Mouse (Mus musculus) G1E (cell line): ENCODE data around the gene Rtn4r. TPM values are rescaled to one million over a fixed set of nuclear protein-coding genes. Genes with fewer than 3 reads are reported as not detected.

ENCODE experiments used
- ATAC-seq: 2 replicates; pipeline ENCODE4 v1.8.0; 2016; ENCODE audit warnings: mild to moderate bottlenecking; ENCODE audit not compliant: insufficient number of reproducible peaks, poor library complexity, low FRiP score, severe bottlenecking; ENCODE audit errors: extremely low read depth
- DNase-seq: peaks from one replicate; pipeline ENCODE4 v3.0.0; 2012; ENCODE audit warnings: low spot score
- H3K27me3 ChIP-seq: 2 replicates; pipeline ENCODE4 v1.6.1; 2012; ENCODE audit warnings: mild to moderate bottlenecking, low read length, inconsistent platforms; ENCODE audit not compliant: insufficient read depth
- H3K36me3 ChIP-seq: replicated peaks from 2 replicates; pipeline ENCODE3; 2012; ENCODE audit warnings: mild to moderate bottlenecking, inconsistent platforms
- H3K4me1 ChIP-seq: 2 replicates; pipeline ENCODE4 v1.6.1; 2012; ENCODE audit warnings: low read depth, low read length, inconsistent platforms, mixed read lengths; ENCODE audit not compliant: insufficient read depth
- H3K4me3 ChIP-seq: 2 replicates; pipeline ENCODE4 v1.5.1; 2012; ENCODE audit warnings: low read depth, mild to moderate bottlenecking, inconsistent platforms, low read length, moderate library complexity, mixed read lengths
- H3K9me3 ChIP-seq: replicated peaks from 2 replicates; pipeline ENCODE4 v1.6.1; 2012; ENCODE audit warnings: inconsistent platforms
- CTCF ChIP-seq: IDR thresholded peaks from 2 replicates; pipeline ENCODE4 v1.5.1; 2012; ENCODE audit warnings: low read depth, low read length, inconsistent platforms, mixed read lengths
- GATA1 ChIP-seq: IDR thresholded peaks from 2 replicates; pipeline ENCODE4 v1.6.1; 2012; ENCODE audit warnings: borderline replicate concordance, low read length, inconsistent platforms, mixed read lengths
- GATA2 ChIP-seq: IDR thresholded peaks from 2 replicates; pipeline ENCODE4 v1.6.1; 2012; ENCODE audit warnings: low read depth, low read length, inconsistent platforms, borderline replicate concordance
- POLR2AphosphoS5 ChIP-seq: IDR thresholded peaks from 2 replicates; pipeline ENCODE4 v1.6.1; 2012; ENCODE audit warnings: low read depth, low read length, inconsistent platforms; ENCODE audit not compliant: insufficient replicate concordance
- TAL1 ChIP-seq: conservative IDR thresholded peaks from 2 replicates; pipeline ENCODE4 v1.6.1; 2012; ENCODE audit warnings: low read depth, low read length, inconsistent platforms, mixed read lengths
- polyA plus RNA-seq: library from polyadenylated mRNA; stranded (reverse); fragments of >175 nt; gene quantifications from 2 replicates; pipeline ENCODE4 v1.2.3, GENCODE M21; 2012
- total RNA-seq, 2 experiments: library from RNA; stranded (forward) in 1 of 2; stranded (reverse) in 1 of 2; fragments of 200-1000 nt in 1 of 2; fragments of >200 nt in 1 of 2; fragmentation: Nextera tagmentation in 1 of 2; gene quantifications; 2 replicates each; pipeline ENCODE4 v1.2.3; 2014 to 2017

Rtn4r gene
- total and polyA plus RNA-seq, 3 experiments: 0.11 TPM; not detected in 2

GRCm38 (mm10) chr16:18083231-18083951, 44.1 kb upstream of the Rtn4r start:
- DNase-seq (no peak), ATAC-seq (no peak)
- no peaks in the 10 kb centered on the region for H3K9me3 ChIP-seq
- no peak for TF ChIP-seq TAL1
- TF ChIP-seq POLR2AphosphoS5: no peak
- TF ChIP-seq GATA2: no peak
- TF ChIP-seq GATA1: no peak
- TF ChIP-seq CTCF: no peak
- H3K36me3 ChIP-seq: peaks cover 76% of the 10 kb centered on the region
- H3K4me3 ChIP-seq: no peak overlapping the region
- peaks cover 11% of the 10 kb centered on the region for H3K27me3 ChIP-seq
- H3K4me1 ChIP-seq: peaks cover 14% of the 10 kb centered on the region

- H3K27me3 ChIP-seq: peaks cover 17% of the 10 kb centered on the region
- no peaks in the 10 kb centered on the region for H3K9me3 ChIP-seq
- peaks cover 67% of the 10 kb centered on the region for H3K36me3 ChIP-seq
- TF ChIP-seq POLR2AphosphoS5: no peak
- ATAC-seq (no peak), DNase-seq (no peak)
- H3K4me1 ChIP-seq: peaks cover 23% of the 10 kb centered on the region
- H3K4me3 ChIP-seq: no peak overlapping the region
Measured at GRCm38 (mm10) chr16:18084262-18084661, 43.2 kb upstream of the Rtn4r start.

- H3K4me1 ChIP-seq: peaks cover 30% of the 10 kb centered on the region
- H3K27me3 ChIP-seq: peaks cover 30% of the 10 kb centered on the region
- TF ChIP-seq GATA2 (no peak), GATA1 (no peak), CTCF (no peak), POLR2AphosphoS5 (no peak), TAL1 (no peak)
- no peak for ATAC-seq
- no peaks in the 10 kb centered on the region for H3K9me3 ChIP-seq
- DNase-seq: no peak
- H3K36me3 ChIP-seq: peaks cover 40% of the 10 kb centered on the region
- H3K4me3 ChIP-seq: 0 out of 2 replicates have a peak overlapping the region, but pooled peaks have one; percentile 25
Measured at GRCm38 (mm10) chr16:18087101-18087500, 40.3 kb upstream of the Rtn4r start.

- DNase-seq: no peak
- ATAC-seq: no peak
- TF ChIP-seq GATA1: no peak
- TF ChIP-seq GATA2: no peak
- no peak for TF ChIP-seq CTCF
- TF ChIP-seq POLR2AphosphoS5: no peak
- no peak for TF ChIP-seq TAL1
Measured at GRCm38 (mm10) chr16:18096348-18096747, 31.1 kb upstream of the Rtn4r start.

GRCm38 (mm10) chr16:18102816-18103215, 24.6 kb upstream of the Rtn4r start:
- peaks cover 18% of the 10 kb centered on the region for H3K27me3 ChIP-seq
- peaks cover 2% of the 10 kb centered on the region; the same call in 1 of the 2 replicates for H3K4me1 ChIP-seq
- no peak overlapping the region for H3K4me3 ChIP-seq
- no peak for DNase-seq
- no peaks in the 10 kb centered on the region for H3K36me3 ChIP-seq
- TF ChIP-seq GATA2: no peak
- TF ChIP-seq POLR2AphosphoS5: no peak
- TF ChIP-seq CTCF: no peak
- no peak for TF ChIP-seq TAL1
- no peak for TF ChIP-seq GATA1
- no peak for ATAC-seq
- H3K9me3 ChIP-seq: no peaks in the 10 kb centered on the region

More at GRCm38 (mm10) chr16:18096348-18096747, 31.1 kb upstream of the Rtn4r start:
- no peaks in the 10 kb centered on the region for H3K36me3 ChIP-seq
- no peak overlapping the region for H3K4me3 ChIP-seq
- no peaks in the 10 kb centered on the region for H3K9me3 ChIP-seq
- H3K4me1 ChIP-seq: no peaks in the 10 kb centered on the region
- peaks cover 27% of the 10 kb centered on the region for H3K27me3 ChIP-seq

- DNase-seq (no peak), ATAC-seq (no peak)
- Histone ChIP-seq H3K36me3 (no peaks in the 10 kb centered on the region), H3K9me3 (no peaks in the 10 kb centered on the region), H3K4me1 (peaks cover 2% of the 10 kb centered on the region; the same call in 1 of the 2 replicates), H3K4me3 (no peak overlapping the region), H3K27me3 (peaks cover 22% of the 10 kb centered on the region)
- TF ChIP-seq GATA1: no peak
- TF ChIP-seq POLR2AphosphoS5: no peak
- no peak for TF ChIP-seq TAL1
- no peak for TF ChIP-seq GATA2
- TF ChIP-seq CTCF: no peak
Measured at GRCm38 (mm10) chr16:18103366-18103765, 24.1 kb upstream of the Rtn4r start.
